Mouse (Mus musculus): ENCODE measurements around the gene Olfr1506. TPM values are rescaled to one million over a fixed set of nuclear protein-coding genes. Genes with fewer than 3 reads are reported as not detected.

The Olfr1506 gene
- polyA plus RNA-seq (2014; fragmentation: Illumina TruSeq; extraction: RNeasy Lipid Tissue Mini Kit (QIAGEN cat#74804); ENCODE audit: low read depth, low replicate concordance), result not detected

DNA sequence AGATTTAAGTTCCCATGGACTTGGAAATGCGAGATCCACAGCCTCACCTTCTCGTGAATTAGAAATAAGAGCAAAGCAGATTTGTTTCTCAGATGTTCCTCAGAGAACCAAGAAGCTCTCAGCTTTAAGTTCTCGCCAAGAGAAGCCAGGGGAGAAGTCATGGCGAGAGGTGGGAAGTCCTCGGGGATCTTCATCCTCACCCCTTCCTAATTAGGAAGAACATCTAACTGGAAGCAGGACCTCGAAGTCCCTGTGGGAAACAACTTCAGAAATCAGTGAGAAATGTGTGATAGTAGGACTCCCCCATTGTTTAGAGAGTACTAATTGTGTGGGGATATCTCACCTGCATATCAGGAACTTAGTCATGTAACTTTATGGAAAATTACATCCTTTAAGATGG, at the start of gene Olfr1506:
Olfr1506 (minus strand) TSS at position 101 of the 400 bp plus-strand sequence.

DNA sequence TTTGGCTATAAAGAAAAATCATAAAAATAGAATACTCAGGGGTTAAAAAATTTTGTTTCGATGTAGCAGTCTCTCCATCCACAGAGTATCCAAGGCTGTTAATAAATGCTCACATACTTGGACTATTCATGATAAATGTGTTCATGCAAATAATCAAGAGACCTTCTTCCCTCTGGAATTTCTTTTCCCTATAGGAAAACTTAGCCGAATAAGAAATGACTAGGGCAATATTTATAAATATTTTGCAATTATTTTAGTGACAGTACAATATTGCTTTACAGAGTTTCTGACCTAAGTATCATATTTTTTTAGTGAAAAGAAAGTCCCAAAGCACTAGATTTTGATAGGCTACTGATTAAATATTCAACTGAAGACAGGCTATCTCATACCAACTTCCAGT, 46.6 kb upstream of the Olfr1506 start, which contains the start of gene Olfr1271:
Olfr1271 (minus strand) TSS at position 101 of the 400 bp plus-strand sequence.

DNA sequence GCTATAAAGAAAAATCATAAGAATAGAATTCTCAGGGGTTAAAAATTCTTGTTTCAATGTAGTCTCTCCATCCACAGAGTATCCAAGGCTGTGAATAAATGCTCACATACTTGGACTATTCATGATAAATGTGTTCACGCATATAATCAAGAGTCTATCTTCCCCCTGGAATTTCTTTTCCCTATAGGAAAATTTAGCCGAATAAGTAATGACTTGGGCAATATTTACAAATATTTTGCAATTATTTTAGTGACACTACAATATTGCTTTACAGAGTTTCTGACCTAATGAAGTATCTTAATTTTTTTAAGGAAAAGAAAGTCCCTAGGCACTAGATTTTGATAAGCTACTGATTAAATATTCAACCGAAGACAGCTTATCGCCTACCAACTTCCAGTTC, 33.2 kb upstream of the Olfr1506 start, which contains the start of gene Olfr142:
Olfr142 (minus strand) TSS at position 101 of the 400 bp plus-strand sequence.

Other genes with a start within 250 kb of the Olfr1506 start
- not detected for gene Olfr1261, start 233.3 kb downstream of the Olfr1506 start, polyA plus RNA-seq (2014; fragmentation: Illumina TruSeq; extraction: RNeasy Lipid Tissue Mini Kit (QIAGEN cat#74804); ENCODE audit: low read depth, low replicate concordance)
- gene Olfr1262, start 224.3 kb downstream of the Olfr1506 start, polyA plus RNA-seq (2014; fragmentation: Illumina TruSeq; extraction: RNeasy Lipid Tissue Mini Kit (QIAGEN cat#74804); ENCODE audit: low read depth, low replicate concordance), result not detected
- gene Olfr1263, start 212.4 kb downstream of the Olfr1506 start, polyA plus RNA-seq (2014; fragmentation: Illumina TruSeq; extraction: RNeasy Lipid Tissue Mini Kit (QIAGEN cat#74804); ENCODE audit: low read depth, low replicate concordance), result not detected
- gene Olfr1264, start 198.9 kb downstream of the Olfr1506 start, polyA plus RNA-seq (2014; fragmentation: Illumina TruSeq; extraction: RNeasy Lipid Tissue Mini Kit (QIAGEN cat#74804); ENCODE audit: low read depth, low replicate concordance), result not detected
- gene Olfr1265, start 189.2 kb downstream of the Olfr1506 start, polyA plus RNA-seq (2014; fragmentation: Illumina TruSeq; extraction: RNeasy Lipid Tissue Mini Kit (QIAGEN cat#74804); ENCODE audit: low read depth, low replicate concordance), result not detected
- not detected for gene Olfr140, start 160.9 kb downstream of the Olfr1506 start, polyA plus RNA-seq (2014; fragmentation: Illumina TruSeq; extraction: RNeasy Lipid Tissue Mini Kit (QIAGEN cat#74804); ENCODE audit: low read depth, low replicate concordance)
- gene Olfr1269, start 103.1 kb downstream of the Olfr1506 start, polyA plus RNA-seq (2014; fragmentation: Illumina TruSeq; extraction: RNeasy Lipid Tissue Mini Kit (QIAGEN cat#74804); ENCODE audit: low read depth, low replicate concordance), result not detected
- not detected for gene Olfr32, start 82.2 kb downstream of the Olfr1506 start, polyA plus RNA-seq (2014; fragmentation: Illumina TruSeq; extraction: RNeasy Lipid Tissue Mini Kit (QIAGEN cat#74804); ENCODE audit: low read depth, low replicate concordance)
- not detected for gene Olfr1270, start 71.4 kb downstream of the Olfr1506 start, polyA plus RNA-seq (2014; fragmentation: Illumina TruSeq; extraction: RNeasy Lipid Tissue Mini Kit (QIAGEN cat#74804); ENCODE audit: low read depth, low replicate concordance)
- gene Olfr142, start 33.1 kb upstream of the Olfr1506 start, polyA plus RNA-seq (2014; fragmentation: Illumina TruSeq; extraction: RNeasy Lipid Tissue Mini Kit (QIAGEN cat#74804); ENCODE audit: low read depth, low replicate concordance), result not detected
- gene Olfr1271, start 46.5 kb upstream of the Olfr1506 start, polyA plus RNA-seq (2014; fragmentation: Illumina TruSeq; extraction: RNeasy Lipid Tissue Mini Kit (QIAGEN cat#74804); ENCODE audit: low read depth, low replicate concordance), result not detected
- gene Olfr1272, start 68.3 kb upstream of the Olfr1506 start, polyA plus RNA-seq (2014; fragmentation: Illumina TruSeq; extraction: RNeasy Lipid Tissue Mini Kit (QIAGEN cat#74804); ENCODE audit: low read depth, low replicate concordance), result not detected
- gene Gm13769, start 97.7 kb upstream of the Olfr1506 start, polyA plus RNA-seq (2014; fragmentation: Illumina TruSeq; extraction: RNeasy Lipid Tissue Mini Kit (QIAGEN cat#74804); ENCODE audit: low read depth, low replicate concordance), result not detected
- not detected for gene Olfr1274-ps, start 174.2 kb upstream of the Olfr1506 start, polyA plus RNA-seq (2014; fragmentation: Illumina TruSeq; extraction: RNeasy Lipid Tissue Mini Kit (QIAGEN cat#74804); ENCODE audit: low read depth, low replicate concordance)